Mouse (Mus musculus) myocyte (in vitro differentiated cells): Measurements from ENCODE around the gene Ptgs2. TPM values are rescaled to one million over a fixed set of nuclear protein-coding genes. Genes with fewer than 3 reads are reported as not detected.
A peak's percentile ranks its signal among the peaks of the same experiment; 100 is the strongest.

Source experiments
- H3K27me3 ChIP-seq: one replicate; pipeline ENCODE4 v1.6.1; 2011; ENCODE audit not compliant: control insufficient read depth, insufficient read depth, insufficient read length
- H3K36me3 ChIP-seq: one replicate; pipeline ENCODE4 v1.6.1; 2011; ENCODE audit not compliant: control insufficient read depth, insufficient read depth
- H3K4me2 ChIP-seq: one replicate; pipeline ENCODE4 v1.6.1; 2011; ENCODE audit warnings: low read depth, control low read depth
- H3K4me3 ChIP-seq: one replicate; pipeline ENCODE4 v1.5.1; 2011; ENCODE audit warnings: mild to moderate bottlenecking, control low read depth, moderate library complexity
- H3K79me2 ChIP-seq: one replicate; pipeline ENCODE4 v1.6.1; 2011; ENCODE audit not compliant: control insufficient read depth, insufficient read depth
- H3ac ChIP-seq: one replicate; pipeline ENCODE4 v1.6.1; 2011; ENCODE audit not compliant: control insufficient read depth, insufficient read length
- CEBPB ChIP-seq: IDR thresholded peaks from 2 replicates; pipeline ENCODE4 v1.6.1; 2011; ENCODE audit warnings: mild to moderate bottlenecking, moderate library complexity; ENCODE audit not compliant: poor library complexity, insufficient read depth, severe bottlenecking
- E2F4 ChIP-seq: IDR thresholded peaks from one replicate; pipeline ENCODE4 v1.6.1; 2011; ENCODE audit warnings: mild to moderate bottlenecking, control low read depth, moderate library complexity; ENCODE audit not compliant: insufficient read depth
- MAX ChIP-seq: IDR thresholded peaks from one replicate; pipeline ENCODE4 v1.6.1; 2011; ENCODE audit warnings: low read depth, mild to moderate bottlenecking, control low read depth
- MYOD1 ChIP-seq, 3 experiments: IDR thresholded peaks; one replicate each; pipeline ENCODE4 v1.6.1; 2011; ENCODE audit warnings: control low read depth in 2 of 3, low read depth in 2 of 3, mild to moderate bottlenecking in 2 of 3, moderate library complexity in 1 of 3; ENCODE audit not compliant: insufficient read length in 2 of 3, control insufficient read depth in 1 of 3
- MYOG ChIP-seq, 3 experiments: IDR thresholded peaks; one replicate each; pipeline ENCODE4 v1.6.1; 2011; ENCODE audit warnings: control low read depth in 2 of 3, low read depth in 2 of 3, mild to moderate bottlenecking in 2 of 3; ENCODE audit not compliant: insufficient read length in 2 of 3, control insufficient read depth in 1 of 3, insufficient read depth in 1 of 3
- POLR2A ChIP-seq: IDR thresholded peaks from one replicate; pipeline ENCODE4 v1.6.1; 2011; ENCODE audit warnings: low read depth, mild to moderate bottlenecking, control low read depth, moderate library complexity; ENCODE audit not compliant: insufficient read length
- POLR2AphosphoS2 ChIP-seq: IDR thresholded peaks from one replicate; pipeline ENCODE4 v1.6.1; 2011; ENCODE audit warnings: low read depth, control low read depth; ENCODE audit not compliant: insufficient read length
- REST ChIP-seq: IDR thresholded peaks from one replicate; pipeline ENCODE4 v1.6.1; 2011; ENCODE audit warnings: mild to moderate bottlenecking, control low read depth, moderate library complexity; ENCODE audit not compliant: insufficient read depth, insufficient read length
- SRF ChIP-seq: IDR thresholded peaks from one replicate; pipeline ENCODE4 v1.6.1; 2011; ENCODE audit warnings: low read depth; ENCODE audit not compliant: control insufficient read depth, insufficient read length
- TCF12 ChIP-seq: IDR thresholded peaks from one replicate; pipeline ENCODE4 v1.6.1; 2011; ENCODE audit warnings: mild to moderate bottlenecking, control low read depth; ENCODE audit not compliant: poor library complexity, insufficient read depth, severe bottlenecking
- TCF3 ChIP-seq: IDR thresholded peaks from one replicate; pipeline ENCODE4 v1.6.1; 2011; ENCODE audit warnings: low read depth, control low read depth; ENCODE audit not compliant: insufficient read length
- USF1 ChIP-seq: IDR thresholded peaks from one replicate; pipeline ENCODE4 v1.6.1; 2011; ENCODE audit warnings: low read depth, mild to moderate bottlenecking, control low read depth, moderate library complexity
- polyA plus RNA-seq: library from polyadenylated mRNA; unstranded; fragments of >200 nt; fragmentation: generic; extraction: Trizol; gene quantifications from one replicate; pipeline ENCODE4 v1.2.1, GENCODE M21; 2012; ENCODE audit warnings: missing spikeins

The Ptgs2 gene
- polyA plus RNA-seq, 1 experiment = 10.5 TPM

GRCm38 (mm10) chr1:150104228-150104720 is 4.4 kb downstream of the Ptgs2 start:
- H3K4me2 ChIP-seq = no peak overlapping the region
- no peak overlapping the region for H3ac ChIP-seq
- no peaks in the 10 kb centered on the region for H3K27me3 ChIP-seq
- TF ChIP-seq USF1 (no peak), CEBPB (no peak), TCF12 (no peak), MYOD1 (IDR thresholded peaks at IDR 0.05; ENCODE audit: control insufficient read depth in 1 of 3, insufficient read length in 2 of 3, low read depth in 2 of 3) (no peak), POLR2AphosphoS2 (no peak), SRF (no peak), TCF3 (no peak), E2F4 (no peak), REST (no peak), MYOG (IDR thresholded peaks at IDR 0.05; ENCODE audit: control insufficient read depth in 1 of 3, insufficient read depth in 1 of 3, insufficient read length in 2 of 3, low read depth in 2 of 3) (no peak), POLR2A (no peak), MAX (no peak)
- H3K36me3 ChIP-seq = peaks cover 50% of the 10 kb centered on the region
- H3K79me2 ChIP-seq = peaks cover 28% of the 10 kb centered on the region
- no peak overlapping the region for H3K4me3 ChIP-seq

- TF ChIP-seq CEBPB (peak; percentile 86), TCF3 (no peak), MYOD1 (IDR thresholded peaks at IDR 0.05; ENCODE audit: control insufficient read depth in 1 of 3, insufficient read length in 2 of 3, low read depth in 2 of 3) (no peak), POLR2AphosphoS2 (peak; percentile 67)
- Histone ChIP-seq H3ac (no peak overlapping the region), H3K4me3 (no peak overlapping the region), H3K4me2 (no peak overlapping the region), H3K79me2 (peaks cover 6% of the 10 kb centered on the region), H3K27me3 (no peaks in the 10 kb centered on the region), H3K36me3 (peaks cover 48% of the 10 kb centered on the region)
Observed at GRCm38 (mm10) chr1:150106736-150107135, 6.9 kb downstream of the Ptgs2 start.

- Histone ChIP-seq H3K79me2 (no peaks in the 10 kb centered on the region), H3K27me3 (no peaks in the 10 kb centered on the region), H3K36me3 (peaks cover 26% of the 10 kb centered on the region), H3K4me3 (no peak overlapping the region), H3K4me2 (no peak overlapping the region), H3ac (no peak overlapping the region)
- TF ChIP-seq USF1 (no peak), CEBPB (no peak), E2F4 (no peak), TCF3 (no peak), MYOG (IDR thresholded peaks at IDR 0.05; ENCODE audit: control insufficient read depth in 1 of 3, insufficient read depth in 1 of 3, insufficient read length in 2 of 3, low read depth in 2 of 3) (no peak), REST (no peak), MYOD1 (IDR thresholded peaks at IDR 0.05; ENCODE audit: control insufficient read depth in 1 of 3, insufficient read length in 2 of 3, low read depth in 2 of 3) (no peak), SRF (no peak), POLR2AphosphoS2 (no peak), MAX (no peak), TCF12 (no peak), POLR2A (no peak)
Observed at GRCm38 (mm10) chr1:150109591-150109990, 9.8 kb downstream of the Ptgs2 start.

DNA sequence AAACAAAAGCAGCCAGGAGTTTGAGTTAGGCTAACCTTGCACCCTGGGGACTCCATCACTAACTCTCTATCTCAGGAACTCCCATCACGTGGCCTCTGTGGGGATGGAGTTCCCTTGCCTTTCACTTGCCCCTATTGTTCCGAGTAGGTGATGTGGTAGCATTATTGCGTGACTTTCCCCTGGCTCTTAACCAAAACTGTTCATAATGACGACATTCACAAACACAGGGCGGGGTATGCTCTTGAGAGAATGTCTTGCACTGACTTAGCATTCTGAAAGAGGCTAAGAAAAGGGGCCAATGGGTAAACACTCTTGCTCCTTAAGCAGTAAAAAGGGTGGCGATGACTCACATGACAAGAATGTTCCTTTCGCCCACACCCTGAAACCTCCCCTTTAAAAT is 15.5 kb downstream of the Ptgs2 start:
- TF ChIP-seq CEBPB (no peak; the same call in 1 of the 2 replicates), REST (no peak), USF1 (peak; percentile 87), MYOD1 (IDR thresholded peaks at IDR 0.05; ENCODE audit: control insufficient read depth in 1 of 3, insufficient read length in 2 of 3, low read depth in 2 of 3) (no peak)
- no peak overlapping the region for H3ac ChIP-seq
- peak overlapping the region; percentile 40 for H3K4me2 ChIP-seq
- no peaks in the 10 kb centered on the region for H3K79me2 ChIP-seq
- no peaks in the 10 kb centered on the region for H3K27me3 ChIP-seq
- H3K36me3 ChIP-seq = no peaks in the 10 kb centered on the region
- H3K4me3 ChIP-seq = no peak overlapping the region

GRCm38 (mm10) chr1:150118352-150118751 is 18.5 kb downstream of the Ptgs2 start:
- Histone ChIP-seq H3K79me2 (no peaks in the 10 kb centered on the region), H3K4me3 (no peak overlapping the region), H3ac (no peak overlapping the region), H3K4me2 (no peak overlapping the region), H3K27me3 (no peaks in the 10 kb centered on the region), H3K36me3 (no peaks in the 10 kb centered on the region)
- TF ChIP-seq MYOD1 (IDR thresholded peaks at IDR 0.05; ENCODE audit: control insufficient read depth in 1 of 3, insufficient read length in 2 of 3, low read depth in 2 of 3) (no peak), USF1 (no peak), MAX (no peak)
